Mouse (Mus musculus) adrenal gland, postnatal 36 days (tissue): ENCODE measurements around the gene Rims1. TPM values are rescaled to one million over a fixed set of nuclear protein-coding genes. Genes with fewer than 3 reads are reported as not detected.

Experiments
- DNase-seq, 2 experiments: peaks; one replicate each; pipeline ENCODE4 v3.0.0; 2021; ENCODE audit warnings: mixed read lengths in 1 of 2
- long read RNA-seq, 2 experiments: library from polyadenylated mRNA; stranded (forward); transcript quantifications; one replicate each; pipeline ENCODE4 v2.0.0; 2021; ENCODE audit warnings: borderline sequencing depth in 2 of 2
- total RNA-seq, 2 experiments: library from RNA; stranded (reverse); gene quantifications; 2 replicates each; pipeline ENCODE4 v1.2.3; 2021

Gene Rims1
- under 1 TPM; 0.23 to 0.46 TPM for total RNA-seq
- long read RNA-seq, experiment 1 = 0 reads
- long read RNA-seq, experiment 2, partial matches to known transcripts = 0 of 1 reads
- long read RNA-seq, experiment 2, other reads (novel, unspliced or antisense) = 1 of 1 reads

DNA sequence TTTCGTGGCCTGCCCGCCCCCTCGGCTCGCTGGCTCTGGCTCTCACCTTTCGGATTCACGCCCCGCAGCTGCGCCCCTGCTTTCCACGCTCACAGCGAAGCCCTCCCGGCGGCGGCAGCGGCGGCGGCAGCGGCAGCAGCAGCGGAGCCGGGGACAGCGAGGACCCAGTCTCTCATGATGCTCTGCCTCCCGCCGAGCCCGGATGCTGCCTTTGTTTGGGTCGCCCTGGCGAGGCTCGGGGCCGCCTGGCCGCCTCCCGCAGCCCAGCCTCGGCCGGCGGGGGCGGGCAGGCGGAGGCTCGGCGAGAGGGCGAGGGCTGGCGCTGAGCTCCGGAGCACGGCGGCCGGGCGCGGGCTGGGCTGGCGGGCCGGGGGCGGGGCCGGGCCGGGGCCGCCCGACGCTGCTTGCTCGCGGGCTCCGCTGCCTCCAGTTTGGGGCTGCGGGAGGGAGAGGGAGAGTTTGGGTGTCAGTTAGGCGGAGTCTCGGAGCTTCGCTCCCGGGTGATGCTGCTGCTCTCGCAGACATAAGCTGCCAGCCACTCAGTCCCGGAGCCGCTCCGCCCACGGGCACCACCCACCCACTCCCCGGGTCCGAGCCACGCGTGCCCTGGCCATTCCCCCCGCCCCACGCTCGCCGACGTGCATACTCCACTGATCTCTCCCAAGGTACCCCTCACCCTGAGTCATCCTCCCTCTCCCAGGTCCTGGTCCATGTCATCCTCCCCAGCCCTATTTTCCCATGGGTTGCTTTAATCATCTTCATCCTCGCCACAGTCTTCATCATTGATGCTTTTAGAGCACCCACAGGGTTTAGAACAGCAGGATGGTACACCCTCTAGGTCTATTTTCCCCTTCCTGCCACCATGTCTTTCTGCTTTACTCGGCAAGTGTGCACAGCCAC, at the start of gene Rims1:
Rims1 (minus strand) TSS at position 269 of the 900 bp plus-strand sequence.
- DNase-seq = peak; percentile 39 to 40

DNA sequence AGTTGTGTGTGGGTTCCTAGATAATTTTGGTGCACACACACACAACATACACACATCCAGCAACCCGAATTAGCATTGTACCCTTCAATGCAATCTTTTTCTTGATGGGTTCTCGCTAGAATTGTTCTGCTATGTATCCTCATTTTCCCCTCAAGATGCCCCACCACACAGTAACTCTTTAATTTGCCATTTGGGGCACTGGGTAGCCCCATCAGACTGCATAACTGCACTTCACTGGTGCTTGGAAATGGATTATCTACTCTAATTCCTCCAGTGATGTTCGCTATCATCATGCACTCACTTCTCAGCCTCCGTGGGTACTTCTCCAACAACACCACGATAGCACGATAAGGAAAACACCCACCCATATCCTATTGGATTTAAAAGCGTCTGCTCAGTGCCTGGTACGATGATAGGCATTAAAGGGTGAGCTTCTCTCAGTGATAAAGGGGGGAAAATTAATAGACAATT, 867 bp upstream of the Rims1 start:
- DNase-seq = no peak

DNA sequence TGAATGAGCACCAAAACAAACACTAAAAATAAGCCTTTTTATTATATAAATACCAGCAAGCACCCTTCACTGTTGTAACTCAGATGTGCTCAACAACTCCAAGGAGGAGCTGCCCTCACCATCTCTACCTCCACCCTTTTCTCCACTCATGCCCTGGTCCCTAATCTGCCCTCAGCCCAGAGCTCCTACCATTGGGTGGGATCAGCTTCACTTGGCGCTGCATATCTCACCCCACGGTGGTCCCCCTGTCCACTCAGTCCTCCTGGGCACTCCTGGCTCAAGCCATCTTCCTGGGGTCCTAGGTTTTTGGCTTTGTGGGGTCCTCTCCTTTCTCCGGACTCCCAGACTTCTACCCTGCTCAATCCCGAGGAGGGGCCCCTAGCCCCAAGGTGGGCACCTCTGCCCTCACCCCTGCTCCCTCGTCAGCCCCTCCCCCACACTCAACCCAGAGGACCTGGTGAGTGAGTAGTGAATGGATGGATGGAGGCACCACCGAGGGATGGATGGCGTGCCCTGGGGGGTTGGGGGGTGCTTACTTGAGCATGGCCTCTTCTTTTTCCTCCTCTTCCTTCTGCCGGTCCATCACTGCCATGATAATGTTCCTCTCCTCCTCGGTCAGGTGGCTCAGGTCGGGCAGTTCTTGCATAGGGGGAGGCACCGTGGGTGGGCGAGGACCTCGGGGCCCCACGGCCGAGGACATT, 619 bp downstream of the Rims1 start:
- peak in 1 of 2 experiments; percentile 0 for DNase-seq

DNA sequence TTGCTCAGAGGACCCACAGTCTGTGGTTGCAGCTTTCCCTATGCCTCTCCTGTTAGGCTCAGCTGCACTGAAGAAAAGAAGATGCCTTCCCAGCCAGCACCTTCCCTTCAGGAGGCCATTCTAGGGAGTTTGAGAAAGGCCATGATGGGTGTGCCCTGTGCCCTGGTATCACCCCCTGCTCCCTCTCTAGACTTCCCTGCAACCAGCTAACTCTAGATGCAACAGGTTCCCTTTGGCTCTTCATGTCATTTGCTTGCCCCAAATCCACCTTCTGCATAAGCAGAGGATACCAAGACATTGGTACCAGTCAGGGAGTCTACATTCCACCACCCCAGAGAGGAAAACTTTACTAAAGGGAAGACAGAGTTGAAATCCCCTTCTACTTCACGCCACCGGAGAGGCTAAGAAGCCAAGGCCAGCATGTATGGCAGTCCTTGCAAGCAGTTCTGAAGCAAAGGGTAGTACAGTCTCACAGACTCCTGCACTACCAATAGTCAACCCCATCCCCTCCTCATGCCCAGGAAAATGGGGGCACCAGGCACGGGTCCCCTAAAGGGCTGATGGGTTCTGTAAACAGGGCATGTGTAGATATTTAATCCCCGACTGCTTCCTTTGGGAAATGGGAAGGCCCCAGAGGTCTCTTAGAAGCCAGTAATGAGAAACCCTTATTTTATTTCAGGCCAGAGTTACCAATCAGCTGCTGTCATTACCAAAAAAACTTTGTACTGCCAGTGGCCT, 1.5 kb downstream of the Rims1 start:
- DNase-seq = no peak

DNA sequence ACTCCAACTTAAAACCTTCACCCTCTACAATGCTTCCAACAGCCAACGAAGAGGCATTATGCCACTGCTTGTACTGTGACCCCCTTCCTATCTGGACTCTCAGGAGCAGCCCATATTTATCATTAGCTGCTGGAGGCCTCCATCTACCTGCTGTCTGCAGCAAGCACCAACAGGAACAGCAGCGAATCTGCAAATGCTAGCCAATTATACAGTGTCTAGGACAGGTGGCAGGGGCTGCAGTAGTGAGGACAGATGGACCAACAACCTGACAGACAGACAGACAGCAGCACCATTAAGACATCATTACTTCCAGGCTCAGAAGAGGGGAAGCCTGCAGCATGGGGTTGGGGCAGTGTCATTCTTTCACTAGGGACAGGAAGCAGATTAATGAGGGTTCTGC, 2.3 kb downstream of the Rims1 start:
- no peak for DNase-seq

DNA sequence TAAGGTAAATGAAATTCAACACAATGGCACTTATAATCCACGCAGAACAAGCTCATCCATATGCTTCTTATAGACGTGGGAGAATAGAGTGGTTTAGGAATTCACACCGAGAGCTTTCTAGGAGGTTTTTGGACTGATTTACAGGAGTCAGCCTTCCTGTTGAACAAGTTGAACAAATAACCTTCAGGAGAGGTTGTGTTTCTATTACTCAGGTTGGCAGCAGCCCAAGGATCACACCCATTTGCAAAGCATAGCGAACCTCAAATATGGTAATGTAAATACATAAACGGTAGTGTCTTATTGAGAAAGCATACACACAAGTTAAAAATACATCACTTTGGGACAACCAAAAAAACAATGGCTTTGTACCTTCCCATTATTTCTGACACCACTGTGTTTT, 5.5 kb downstream of the Rims1 start:
- no peak for DNase-seq

DNA sequence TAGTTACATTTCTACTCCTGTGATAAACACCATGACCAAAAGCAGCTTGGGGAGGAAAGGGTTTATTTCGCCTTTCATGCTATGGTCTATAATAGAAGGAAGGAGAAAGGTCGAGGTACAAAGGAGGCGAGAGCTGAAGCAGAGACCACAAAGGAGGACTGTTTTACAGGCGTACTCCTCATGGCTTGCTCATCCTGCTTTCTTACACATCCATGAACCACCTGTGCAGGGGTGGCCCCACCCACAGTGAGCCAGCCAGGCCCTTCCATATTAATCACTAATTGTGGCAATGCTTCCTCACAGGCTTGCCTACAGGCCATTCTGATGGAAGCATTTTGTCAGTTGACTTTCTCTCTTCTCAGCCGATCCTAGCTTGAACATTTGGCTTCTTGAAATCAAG, 8.7 kb downstream of the Rims1 start:
- DNase-seq = no peak

DNA sequence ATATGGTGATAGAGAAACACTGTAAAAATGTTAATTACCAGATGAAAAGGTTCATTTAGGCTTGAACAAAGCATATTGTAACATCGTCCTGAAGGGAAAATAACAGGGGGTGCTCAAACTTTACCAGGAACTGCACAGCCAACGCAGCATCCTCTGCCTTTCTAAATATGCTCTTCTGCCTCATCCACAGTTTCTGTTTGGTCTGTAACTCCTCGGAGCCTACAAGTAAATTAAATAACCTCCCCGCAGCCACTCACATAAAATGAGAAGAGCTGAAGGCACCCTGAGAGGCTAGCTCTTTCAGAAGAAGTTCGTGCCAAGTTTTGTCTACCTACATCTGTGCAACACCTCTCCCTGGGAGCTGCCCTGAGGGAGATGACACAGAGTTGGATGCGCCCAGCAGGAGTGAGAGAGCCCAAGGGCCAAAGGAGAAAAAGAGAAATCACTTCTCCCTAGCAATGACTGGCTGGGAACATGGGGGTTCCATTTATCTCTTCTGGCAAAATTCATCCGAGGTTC, 16.3 kb downstream of the Rims1 start:
- DNase-seq = no peak

DNA sequence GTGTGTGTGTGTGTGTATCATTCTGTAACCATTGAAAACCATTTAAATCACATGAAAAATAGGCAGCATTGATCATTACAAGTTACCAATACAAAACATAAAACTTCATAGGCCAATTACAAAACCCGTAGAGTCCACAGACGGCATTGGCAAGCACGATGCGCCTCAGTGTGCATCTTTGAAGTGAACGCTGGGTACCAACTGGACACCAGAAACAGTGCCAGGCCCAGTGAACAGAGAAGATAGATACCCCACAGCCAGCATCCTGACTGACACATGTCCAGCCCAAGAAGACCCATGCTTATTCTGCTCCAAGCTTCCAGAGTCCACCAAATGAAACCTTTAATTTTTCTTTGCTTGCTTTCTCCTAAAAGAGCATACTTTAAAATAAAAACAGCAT, 18.2 kb downstream of the Rims1 start:
- no peak for DNase-seq

DNA sequence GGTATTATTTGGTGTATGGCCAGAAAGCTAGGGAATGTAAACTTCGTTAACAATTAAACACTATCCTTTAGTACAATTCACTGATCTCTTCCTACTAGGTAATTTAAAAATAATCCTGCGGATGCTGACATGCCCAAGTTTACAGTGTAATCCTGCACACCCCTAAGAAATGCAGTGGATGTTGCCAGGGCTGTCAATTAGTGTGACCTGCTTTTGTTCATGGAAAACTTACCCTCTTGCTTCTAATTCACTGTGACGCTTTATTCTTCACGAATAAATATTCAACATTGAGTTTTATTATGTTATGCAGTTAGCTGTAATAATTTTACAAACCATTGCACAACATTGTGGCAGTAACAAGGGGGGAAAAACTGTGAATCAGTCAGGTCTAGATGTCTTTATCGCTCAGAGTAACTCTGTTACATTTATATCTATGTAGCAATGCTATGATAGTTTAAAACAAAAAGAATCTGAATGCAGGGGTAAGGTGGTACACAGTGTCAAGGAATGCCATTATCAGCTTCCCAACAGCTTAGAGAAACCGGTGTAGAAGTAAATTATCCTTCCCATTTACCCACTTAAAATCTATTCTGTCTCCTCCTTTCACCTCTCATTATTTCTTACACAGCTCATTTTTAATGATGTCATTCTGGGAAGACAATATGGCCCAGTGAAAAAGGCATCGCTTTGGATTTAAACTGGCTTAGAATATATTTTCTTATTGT, 35.1 kb downstream of the Rims1 start:
- DNase-seq = no peak

DNA sequence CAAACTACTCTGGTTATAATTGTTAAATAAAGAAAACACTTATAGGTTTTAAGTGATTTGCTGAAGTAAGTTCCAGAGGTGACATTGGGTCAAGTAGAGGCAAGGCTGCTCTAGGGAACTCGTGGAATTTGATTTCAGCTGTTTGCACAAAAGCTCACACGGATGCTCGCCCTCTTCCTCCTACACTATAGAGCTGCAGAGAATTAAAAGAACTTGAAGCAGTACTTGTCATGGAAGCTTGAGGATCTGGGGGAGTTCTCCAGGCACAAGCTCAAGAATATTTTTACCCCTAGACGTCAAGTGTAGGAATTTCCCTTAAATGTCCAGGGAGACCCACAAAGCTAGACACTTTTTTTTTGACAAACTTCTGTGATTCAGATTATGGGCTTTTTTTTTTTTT, 42.4 kb downstream of the Rims1 start:
- no peak for DNase-seq

DNA sequence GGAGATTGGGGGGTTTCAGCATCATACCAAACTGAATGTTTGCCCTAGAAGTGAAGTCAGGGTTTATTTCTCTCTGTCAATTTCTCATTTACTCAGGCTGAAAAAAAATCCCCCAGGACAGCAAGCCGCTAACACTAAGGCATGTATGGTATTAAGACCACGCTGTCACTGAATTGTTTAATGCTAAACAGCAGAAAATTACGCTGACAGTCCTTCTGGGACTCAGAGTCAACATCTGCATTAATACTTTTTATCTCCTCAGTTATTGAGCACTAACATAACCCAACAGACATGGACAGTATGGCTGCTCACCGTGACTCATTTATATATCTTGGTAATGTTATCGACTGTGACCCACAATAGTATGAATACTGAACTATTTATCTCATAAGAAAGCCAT, 43.0 kb downstream of the Rims1 start:
- no peak for DNase-seq

DNA sequence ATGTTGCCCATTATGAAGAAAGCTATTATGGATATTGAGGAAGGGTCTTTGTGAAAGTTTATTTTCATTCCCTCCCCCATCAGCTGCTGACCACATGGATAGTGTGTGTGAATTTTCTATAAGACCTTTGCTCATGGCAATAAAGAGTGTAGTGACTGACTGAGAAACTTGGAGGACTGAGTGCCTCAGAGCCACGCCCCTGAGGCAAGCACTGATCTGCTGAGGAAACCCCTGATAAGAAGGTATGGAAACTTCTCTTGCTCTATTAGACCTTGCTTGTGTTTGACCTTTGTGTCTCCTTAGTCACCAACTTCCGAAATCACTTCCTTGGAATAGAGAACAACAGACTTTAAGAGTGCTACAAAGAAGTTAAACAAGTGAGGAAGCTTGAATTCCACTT, 55.3 kb downstream of the Rims1 start:
- no peak for DNase-seq

DNA sequence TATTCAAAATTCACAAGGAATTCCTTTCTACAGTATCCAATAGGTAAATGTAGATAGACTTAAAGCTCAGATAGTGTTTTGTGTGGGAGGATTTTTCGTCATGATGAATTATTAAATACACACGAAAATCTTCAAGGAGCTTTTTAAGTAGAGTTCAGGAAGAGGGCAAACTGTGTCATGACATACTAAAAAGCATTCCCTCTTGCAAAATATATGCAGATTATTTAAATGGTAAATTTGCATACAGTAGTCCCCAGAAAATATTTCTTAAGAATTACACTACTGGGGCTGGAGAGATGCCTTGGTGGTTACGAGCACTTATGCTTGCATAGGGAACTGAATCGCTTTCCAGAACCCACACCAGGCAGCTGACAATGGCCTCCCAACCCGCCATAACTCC, 61.1 kb downstream of the Rims1 start:
- DNase-seq = no peak

DNA sequence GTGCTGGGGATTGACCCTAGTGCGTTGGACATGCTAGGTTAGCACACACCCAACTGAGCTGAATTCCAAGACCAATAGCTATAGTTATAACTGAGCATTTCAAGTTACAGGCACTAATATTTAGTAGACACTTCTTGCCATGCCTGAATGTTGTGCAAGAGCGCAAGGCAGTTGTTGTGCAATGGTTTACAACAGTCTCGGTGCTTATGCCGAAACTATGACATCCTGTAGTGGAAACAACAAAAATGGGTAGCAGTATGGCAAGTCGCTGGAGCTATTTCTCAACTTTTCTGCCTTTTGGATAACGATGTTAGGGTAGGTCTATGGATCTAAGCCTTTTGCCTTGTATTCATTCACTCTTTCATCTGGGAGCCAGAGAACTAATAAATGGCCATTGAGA, 68.3 kb downstream of the Rims1 start:
- DNase-seq = no peak

DNA sequence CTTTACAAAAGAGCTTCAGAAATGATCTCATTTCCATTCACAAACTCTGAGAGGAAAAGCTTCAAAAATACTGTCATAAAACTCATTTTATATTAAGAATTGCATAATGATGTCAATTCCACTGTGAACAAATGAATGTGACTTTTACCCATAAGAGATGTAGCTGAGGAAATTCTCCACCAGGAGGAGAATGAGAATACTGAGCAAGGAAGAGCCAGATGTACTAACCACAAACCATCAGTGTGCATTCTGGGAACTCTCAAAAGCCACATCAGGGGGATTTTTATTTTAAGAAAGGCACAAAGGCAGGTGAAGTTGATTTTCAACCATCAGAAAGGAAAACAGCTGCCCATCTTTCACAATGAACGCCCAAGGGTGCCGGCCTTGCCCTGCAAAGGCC, 71.4 kb downstream of the Rims1 start:
- no peak for DNase-seq

DNA sequence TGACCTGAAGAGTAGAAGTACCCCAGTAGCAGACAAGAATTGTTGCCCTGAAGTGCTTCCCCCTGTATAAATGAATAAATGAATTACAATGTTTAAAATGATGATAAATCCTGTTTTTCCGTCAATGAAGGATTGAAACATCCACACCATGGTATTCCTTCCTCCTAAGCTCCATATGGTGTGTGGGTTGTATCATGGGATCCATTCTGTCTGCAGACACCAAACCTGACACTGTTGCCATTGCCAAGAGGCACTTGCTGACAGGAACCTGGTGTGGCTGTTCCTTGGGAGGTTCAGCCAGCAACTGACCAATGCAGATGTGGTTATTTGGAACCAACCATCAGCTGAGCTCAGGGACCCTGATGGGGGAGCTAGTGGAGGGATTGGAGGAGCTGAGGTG, 72.5 kb downstream of the Rims1 start:
- DNase-seq = no peak

DNA sequence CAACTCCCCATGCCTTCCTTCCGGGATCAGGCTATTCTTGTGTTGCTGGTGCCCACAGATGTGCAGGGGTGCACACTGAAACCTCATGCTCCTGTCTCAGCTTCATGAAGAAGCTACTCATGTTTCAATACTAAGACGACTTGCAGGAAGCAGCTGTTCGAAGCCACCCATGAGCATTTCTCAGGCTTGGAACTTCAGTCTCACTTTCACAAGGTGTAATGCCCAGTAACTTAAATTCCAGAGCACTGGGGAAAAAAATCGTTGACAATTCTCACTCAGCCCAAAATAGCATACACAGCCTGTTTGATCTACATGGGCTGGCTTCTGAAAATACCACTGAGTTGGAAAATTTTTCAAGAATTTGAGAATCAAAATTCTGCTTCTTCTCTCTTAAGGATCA, 77.6 kb downstream of the Rims1 start:
- DNase-seq = no peak

DNA sequence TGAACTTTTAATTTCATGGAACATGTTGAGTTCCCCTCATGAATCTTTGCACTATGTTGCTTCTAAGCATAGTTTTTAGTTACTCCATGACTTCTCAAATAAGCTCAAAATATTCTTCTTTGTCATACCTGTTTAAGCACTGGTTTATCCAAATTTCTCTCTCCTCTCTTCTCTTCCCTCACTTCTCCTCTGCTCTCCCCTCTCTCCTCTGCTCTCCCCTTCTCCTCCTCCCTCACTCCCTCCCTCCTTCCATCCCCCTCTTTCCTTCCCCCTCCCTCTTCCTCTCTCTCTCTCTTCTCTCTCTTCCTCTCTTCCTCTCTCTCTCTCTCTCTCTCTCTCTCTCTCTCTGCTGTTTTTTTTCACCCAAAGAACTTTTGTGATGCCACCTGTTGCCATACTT, 84.1 kb downstream of the Rims1 start:
- no peak for DNase-seq

DNA sequence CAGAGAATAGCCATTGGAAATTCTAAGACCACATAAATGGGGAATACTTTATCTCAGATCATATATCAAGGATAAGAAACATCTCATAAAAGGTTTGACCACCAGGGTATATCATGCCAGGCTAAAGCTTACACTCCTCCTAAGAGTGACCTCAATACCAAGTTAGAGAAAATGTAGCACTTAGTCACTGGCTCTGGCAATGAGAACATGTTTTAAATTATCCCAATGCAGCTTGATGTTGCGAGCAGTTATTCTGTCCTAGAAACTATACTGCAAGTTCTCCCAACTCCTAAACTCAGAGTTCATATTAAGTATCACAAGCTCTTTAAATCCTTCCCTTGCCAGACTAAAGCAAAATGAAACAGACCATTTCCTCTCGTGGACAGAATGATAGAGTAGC, 85.1 kb downstream of the Rims1 start:
- no peak for DNase-seq

DNA sequence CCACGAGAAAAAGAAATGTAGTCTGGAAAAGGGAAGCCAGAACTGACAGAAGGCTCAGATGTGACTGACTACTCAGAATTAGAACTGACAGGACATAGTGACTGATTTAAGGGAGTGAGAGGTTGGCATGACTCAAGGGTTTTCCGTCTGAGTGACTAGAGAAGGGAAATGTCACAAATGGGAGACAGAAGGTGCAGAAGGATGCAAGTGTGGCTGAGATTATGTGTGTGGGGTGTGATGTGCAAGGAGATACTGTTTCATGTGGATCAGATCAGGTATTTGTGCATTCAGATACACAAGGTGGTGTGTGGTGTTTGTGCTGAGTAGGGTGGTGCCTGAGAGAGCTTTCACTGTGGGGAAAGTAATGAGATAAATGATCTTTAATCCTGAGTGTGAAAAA, 96.3 kb downstream of the Rims1 start:
- DNase-seq = no peak

DNA sequence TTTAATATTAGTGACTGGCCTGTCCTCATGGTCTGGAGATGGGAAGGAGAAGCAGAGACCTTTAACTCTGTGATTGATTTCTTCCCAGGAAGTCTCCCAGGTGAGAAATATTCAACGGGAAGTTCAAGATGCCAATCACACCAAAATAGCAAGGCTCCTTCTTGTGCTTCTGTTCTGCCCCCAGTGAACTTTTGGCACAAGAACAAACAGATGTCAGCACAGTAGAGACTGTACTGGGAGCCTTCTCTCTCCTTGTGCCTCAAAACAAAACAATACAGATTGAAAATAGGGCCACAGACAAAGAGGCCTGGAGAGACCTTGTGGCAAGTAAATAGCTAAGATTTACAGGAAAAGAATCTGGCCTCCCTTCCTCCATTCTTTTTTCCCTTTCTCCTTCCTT, 110.7 kb downstream of the Rims1 start:
- peak in 1 of 2 experiments; percentile 1 for DNase-seq
